Mouse (Mus musculus): ENCODE data around the gene Kiss1r. TPM values are rescaled to one million over a fixed set of nuclear protein-coding genes. Genes with fewer than 3 reads are reported as not detected.

Gene Kiss1r
- total and polyA plus RNA-seq, 3 experiments: 0.10 to 1.5 (median 0.25) TPM

GRCm38 (mm10) chr10:79960671-79961294 is 44.0 kb downstream of the Kiss1r start:
- Histone ChIP-seq H3K36me3 (ENCODE audit: control insufficient read depth, insufficient read depth, low read length) (no peaks in the 10 kb centered on the region), H3K27me3 (ENCODE audit: control insufficient read depth, insufficient read depth, low read length) (no peaks in the 10 kb centered on the region), H3K27ac (no peak overlapping the region; the same call in 1 of the 2 replicates), H3K4me1 (ENCODE audit: control insufficient read depth, insufficient read depth, low read length) (peaks cover 5% of the 10 kb centered on the region; the same call in 1 of the 2 replicates), H3K4me3 (peak overlapping the region; percentile 95), H3K9ac (ENCODE audit: low read depth, low read length) (peak overlapping the region; percentile 72), H3K79me2 (replicated peaks; ENCODE audit: control insufficient read depth, insufficient read depth, low read length) (no peaks in the 10 kb centered on the region)
- TF ChIP-seq POLR2A (IDR thresholded peaks at IDR 0.05; ENCODE audit: insufficient read depth, low read depth, low read length) (no peak), CTCF (IDR thresholded peaks at IDR 0.05) (no peak), EP300 (IDR thresholded peaks at IDR 0.05; ENCODE audit: insufficient read depth, low read depth, low read length) (no peak)
- no peak for DNase-seq
- 13% methylated on average over 10 of the region's 10 CpGs for WGBS
- intact Hi-C loops (cut with DNase I): loop anchor here (1.0 to 2.0 kb wide), 2 partner anchors 23 to 180 kb away; partner anchors contain the start of gene Cbarp

GRCm38 (mm10) chr10:79964727-79965126 is 48.0 kb downstream of the Kiss1r start:
- intact Hi-C loops (cut with DNase I): no loop called here
- Histone ChIP-seq H3K4me1 (ENCODE audit: control insufficient read depth, insufficient read depth, low read length) (peaks cover 4% of the 10 kb centered on the region; the same call in 1 of the 2 replicates), H3K36me3 (ENCODE audit: control insufficient read depth, insufficient read depth, low read length) (no peaks in the 10 kb centered on the region)

GRCm38 (mm10) chr10:79965325-79965724 is 48.6 kb downstream of the Kiss1r start:
- TF ChIP-seq EP300 (IDR thresholded peaks at IDR 0.05; ENCODE audit: insufficient read depth, low read depth, low read length): no peak
- TF ChIP-seq POLR2A (IDR thresholded peaks at IDR 0.05; ENCODE audit: insufficient read depth, low read depth, low read length): no peak
- no peak for TF ChIP-seq CTCF (IDR thresholded peaks at IDR 0.05)
- WGBS: 81% methylated on average over 5 of the region's 5 CpGs
- no peak overlapping the region for H3K4me3 ChIP-seq
- DNase-seq: no peak
- intact Hi-C loops (cut with DNase I): no loop called here
- H3K9ac ChIP-seq (ENCODE audit: low read depth, low read length): no peak overlapping the region
- H3K27ac ChIP-seq: no peak overlapping the region
- no peaks in the 10 kb centered on the region for H3K79me2 ChIP-seq (replicated peaks; ENCODE audit: control insufficient read depth, insufficient read depth, low read length)
- H3K4me1 ChIP-seq (ENCODE audit: control insufficient read depth, insufficient read depth, low read length): peaks cover 4% of the 10 kb centered on the region; the same call in 1 of the 2 replicates
- H3K27me3 ChIP-seq (ENCODE audit: control insufficient read depth, insufficient read depth, low read length): no peaks in the 10 kb centered on the region
- H3K36me3 ChIP-seq (ENCODE audit: control insufficient read depth, insufficient read depth, low read length): no peaks in the 10 kb centered on the region

More at GRCm38 (mm10) chr10:79964727-79965126, 48.0 kb downstream of the Kiss1r start:
- no peaks in the 10 kb centered on the region for H3K27me3 ChIP-seq (ENCODE audit: control insufficient read depth, insufficient read depth, low read length)
- no peaks in the 10 kb centered on the region for H3K79me2 ChIP-seq (replicated peaks; ENCODE audit: control insufficient read depth, insufficient read depth, low read length)
- H3K27ac ChIP-seq: no peak overlapping the region
- no peak overlapping the region for H3K9ac ChIP-seq (ENCODE audit: low read depth, low read length)
- DNase-seq: no peak
- H3K4me3 ChIP-seq: no peak overlapping the region
- 95% methylated on average over 7 of the region's 7 CpGs for WGBS
- TF ChIP-seq POLR2A (IDR thresholded peaks at IDR 0.05; ENCODE audit: insufficient read depth, low read depth, low read length): no peak
- TF ChIP-seq CTCF (IDR thresholded peaks at IDR 0.05): no peak
- TF ChIP-seq EP300 (IDR thresholded peaks at IDR 0.05; ENCODE audit: insufficient read depth, low read depth, low read length): no peak

- Histone ChIP-seq H3K4me3 (no peak overlapping the region), H3K9ac (ENCODE audit: low read depth, low read length) (no peak overlapping the region), H3K36me3 (ENCODE audit: control insufficient read depth, insufficient read depth, low read length) (no peaks in the 10 kb centered on the region), H3K27ac (peak overlapping the region; percentile 78), H3K4me1 (ENCODE audit: control insufficient read depth, insufficient read depth, low read length) (no peaks in the 10 kb centered on the region), H3K27me3 (ENCODE audit: control insufficient read depth, insufficient read depth, low read length) (peaks cover 7% of the 10 kb centered on the region), H3K79me2 (replicated peaks; ENCODE audit: control insufficient read depth, insufficient read depth, low read length) (no peaks in the 10 kb centered on the region)
- intact Hi-C loops (cut with DNase I): no loop called here
- DNase-seq: peak in 1 of 2 experiments; percentile 73
- 79% methylated on average over 5 of the region's 5 CpGs for WGBS
- TF ChIP-seq POLR2A (IDR thresholded peaks at IDR 0.05; ENCODE audit: insufficient read depth, low read depth, low read length) (no peak), CTCF (IDR thresholded peaks at IDR 0.05) (no peak), EP300 (IDR thresholded peaks at IDR 0.05; ENCODE audit: insufficient read depth, low read depth, low read length) (0 out of 2 replicates have a peak, but pooled peaks have one; percentile 27)
These were observed 50.2 kb downstream of the Kiss1r start for GRCm38 (mm10) chr10:79966886-79967400.

GRCm38 (mm10) chr10:79968181-79968580 is 51.4 kb downstream of the Kiss1r start:
- H3K27ac ChIP-seq: no peak overlapping the region
- DNase-seq: no peak
- H3K4me1 ChIP-seq (ENCODE audit: control insufficient read depth, insufficient read depth, low read length): no peaks in the 10 kb centered on the region
- H3K79me2 ChIP-seq (replicated peaks; ENCODE audit: control insufficient read depth, insufficient read depth, low read length): no peaks in the 10 kb centered on the region
- WGBS: 78% methylated on average over 1 of the region's 1 CpGs
- intact Hi-C loops (cut with DNase I): no loop called here
- H3K27me3 ChIP-seq (ENCODE audit: control insufficient read depth, insufficient read depth, low read length): peaks cover 7% of the 10 kb centered on the region
- no peaks in the 10 kb centered on the region for H3K36me3 ChIP-seq (ENCODE audit: control insufficient read depth, insufficient read depth, low read length)
- no peak overlapping the region for H3K4me3 ChIP-seq
- H3K9ac ChIP-seq (ENCODE audit: low read depth, low read length): no peak overlapping the region
- TF ChIP-seq EP300 (IDR thresholded peaks at IDR 0.05; ENCODE audit: insufficient read depth, low read depth, low read length): no peak
- TF ChIP-seq CTCF (IDR thresholded peaks at IDR 0.05): no peak
- TF ChIP-seq POLR2A (IDR thresholded peaks at IDR 0.05; ENCODE audit: insufficient read depth, low read depth, low read length): no peak

- H3K27me3 ChIP-seq (ENCODE audit: control insufficient read depth, insufficient read depth, low read length): peaks cover 7% of the 10 kb centered on the region
- no peak overlapping the region for H3K4me3 ChIP-seq
- no peak overlapping the region for H3K9ac ChIP-seq (ENCODE audit: low read depth, low read length)
- WGBS: 33% methylated on average over 3 of the region's 3 CpGs
- intact Hi-C loops (cut with DNase I): no loop called here
- DNase-seq: no peak
- H3K36me3 ChIP-seq (ENCODE audit: control insufficient read depth, insufficient read depth, low read length): no peaks in the 10 kb centered on the region
- no peaks in the 10 kb centered on the region for H3K79me2 ChIP-seq (replicated peaks; ENCODE audit: control insufficient read depth, insufficient read depth, low read length)
- TF ChIP-seq CTCF (IDR thresholded peaks at IDR 0.05) (no peak), POLR2A (IDR thresholded peaks at IDR 0.05; ENCODE audit: insufficient read depth, low read depth, low read length) (no peak), EP300 (IDR thresholded peaks at IDR 0.05; ENCODE audit: insufficient read depth, low read depth, low read length) (no peak)
- no peak overlapping the region for H3K27ac ChIP-seq
- no peaks in the 10 kb centered on the region for H3K4me1 ChIP-seq (ENCODE audit: control insufficient read depth, insufficient read depth, low read length)
These were observed 52.4 kb downstream of the Kiss1r start for GRCm38 (mm10) chr10:79969124-79969568.

Data from heart, adult 2 months (tissue).